Mouse (Mus musculus) c-Kit-positive CD71-positive TER-119-positive erythroid progenitor cells, embryonic 14.5 days (primary cell): ENCODE measurements around the gene Ifng.

Experiments
- DNase-seq: peaks from one replicate; pipeline ENCODE4 v3.0.0-alpha.2; 2013; ENCODE audit warnings: low spot score

Gene Ifng

DNA sequence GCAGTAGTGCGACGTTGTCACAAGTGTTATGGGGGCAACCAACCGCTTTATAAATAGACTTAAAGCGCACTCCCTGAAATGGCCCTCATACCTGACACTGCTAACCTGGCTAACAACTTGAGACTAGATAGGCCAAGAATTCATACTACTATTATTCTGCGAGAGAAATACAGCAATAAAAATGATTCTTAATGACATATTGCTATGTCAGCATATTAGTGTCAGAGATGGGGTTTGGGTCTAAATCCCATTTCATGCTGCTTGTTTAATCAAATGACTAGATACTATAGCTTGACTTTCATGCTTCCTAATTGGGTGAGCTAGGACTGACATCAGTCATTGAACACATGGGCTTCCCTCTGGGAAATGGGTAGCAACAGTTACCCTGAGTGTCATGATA, 39.3 kb downstream of the Ifng start:
- DNase-seq = no peak

DNA sequence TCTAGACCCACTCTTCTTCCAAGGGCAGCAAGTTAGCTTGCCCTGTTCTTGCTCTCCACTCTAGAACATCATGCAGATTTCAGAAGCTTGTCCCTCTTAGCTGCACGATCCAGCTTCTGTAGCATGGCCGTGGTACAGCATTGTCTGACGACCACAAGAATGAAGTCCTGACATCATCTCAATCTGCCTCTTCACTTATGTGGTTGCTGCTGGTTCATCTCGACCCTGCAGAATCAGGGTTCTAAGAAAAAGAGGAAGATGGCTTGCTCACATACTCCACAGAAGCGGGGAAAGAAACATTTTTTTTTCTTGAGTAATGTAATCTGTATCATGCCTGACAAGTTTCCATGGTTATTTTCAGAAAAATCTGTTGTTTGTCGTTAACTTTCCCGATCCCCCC, 39.9 kb downstream of the Ifng start:
- DNase-seq = no peak

DNA sequence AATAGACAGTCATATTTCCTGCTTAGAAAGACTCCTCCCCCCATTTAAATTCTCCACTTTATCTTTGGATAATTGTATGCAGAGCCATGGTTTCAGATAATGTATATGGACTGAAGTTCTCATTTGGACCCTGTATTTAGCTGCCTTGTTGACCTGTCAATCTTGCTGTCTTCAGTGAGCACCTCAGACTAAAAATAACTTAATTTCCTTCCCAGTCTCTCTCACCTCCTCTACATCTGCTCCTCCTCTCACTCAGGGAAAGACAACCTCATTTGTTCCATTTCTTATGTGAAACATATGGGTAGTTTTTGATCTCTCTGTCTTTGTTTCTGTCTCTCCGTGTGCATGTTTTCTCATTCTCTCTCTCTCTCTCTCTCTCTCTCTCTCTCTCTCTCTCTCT, 53.3 kb downstream of the Ifng start:
- no peak for DNase-seq

DNA sequence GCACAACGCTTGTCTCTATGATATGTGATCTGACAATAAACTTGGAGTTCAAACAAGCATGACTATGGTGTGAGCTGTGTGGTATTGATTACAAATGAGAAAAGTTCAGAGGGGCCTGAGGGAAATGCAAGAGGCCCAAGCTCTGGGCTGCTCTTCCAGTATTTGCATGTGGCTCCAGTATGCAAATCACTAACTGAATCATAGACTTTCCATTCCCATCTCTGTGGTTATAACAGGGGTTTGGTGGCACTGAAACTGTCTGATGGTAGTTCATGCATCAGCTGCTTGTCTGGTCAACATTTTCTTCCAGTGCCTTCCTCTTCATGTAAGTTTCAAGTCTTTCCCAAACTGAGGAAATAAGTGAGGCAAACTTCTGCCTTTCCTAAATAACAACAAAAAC, 54.5 kb downstream of the Ifng start:
- no peak for DNase-seq
